Mouse (Mus musculus) hindbrain, embryonic 11.5 days (tissue): ENCODE data around the gene Srebf1. TPM values are rescaled to one million over a fixed set of nuclear protein-coding genes. Genes with fewer than 3 reads are reported as not detected.

Experiments used
- ATAC-seq: fragments of 200-750 bp; cut with Nextera tagmentation; 2 replicates; pipeline ENCODE4 v1.8.0; 2017; ENCODE audit warnings: mild to moderate bottlenecking, moderate TSS enrichment, moderate library complexity; ENCODE audit not compliant: low FRiP score
- DNase-seq: peaks from one replicate; pipeline ENCODE4 v3.0.0-alpha.2; 2015; ENCODE audit warnings: low spot score
- H3K27ac ChIP-seq: fragments of 300-500 bp; sonication (generic); 2 replicates; pipeline ENCODE4 v1.5.1; 2014; ENCODE audit warnings: mild to moderate bottlenecking, low read depth, low read length
- H3K27me3 ChIP-seq: fragments of 300-500 bp; sonication (generic); 2 replicates; pipeline ENCODE4 v1.6.1; 2014; ENCODE audit warnings: mild to moderate bottlenecking, low read length, moderate library complexity, mixed read lengths; ENCODE audit not compliant: control insufficient read depth, insufficient read depth
- H3K36me3 ChIP-seq: fragments of 300-500 bp; sonication (generic); 2 replicates; pipeline ENCODE4 v1.6.1; 2014; ENCODE audit warnings: mild to moderate bottlenecking, low read length, moderate library complexity, mixed read lengths; ENCODE audit not compliant: control insufficient read depth, insufficient read depth
- H3K4me1 ChIP-seq: fragments of 300-500 bp; sonication (generic); replicated peaks from 2 replicates; pipeline ENCODE4 v1.6.1; 2014; ENCODE audit warnings: low read length, mixed read lengths; ENCODE audit not compliant: control insufficient read depth, insufficient read depth
- H3K4me2 ChIP-seq: fragments of 300-500 bp; sonication (generic); replicated peaks from 2 replicates; pipeline ENCODE4 v1.6.1; 2014; ENCODE audit warnings: mild to moderate bottlenecking, low read depth, low read length
- H3K4me3 ChIP-seq: fragments of 300-500 bp; sonication (generic); 2 replicates; pipeline ENCODE4 v1.5.1; 2014; ENCODE audit warnings: low read depth, low read length
- H3K9ac ChIP-seq: fragments of 300-500 bp; sonication (generic); 2 replicates; pipeline ENCODE4 v1.6.1; 2014; ENCODE audit warnings: low read depth, low read length
- H3K9me3 ChIP-seq: fragments of 300-500 bp; sonication (generic); 2 replicates; pipeline ENCODE4 v1.6.1; 2016; ENCODE audit warnings: low read length; ENCODE audit not compliant: control insufficient read depth
- WGBS: fragments of 180-500 bp; shearing (Covaris S2); extraction: QIAGEN DNeasy Blood & Tissue Kit; methylation state at CpG from one replicate; pipeline ENCODE4 v1.1.7; 2014; 5-methylcytosine and 5-hydroxymethylcytosine counted together
- polyA plus RNA-seq: library from polyadenylated mRNA; unstranded; fragments of >200 nt; fragmentation: Nextera tagmentation; extraction: Ambion mirVana; gene quantifications from 2 replicates; pipeline ENCODE4 v1.2.1, GENCODE M21; 2014

Gene Srebf1
- polyA plus RNA-seq, 1 experiment from 2014 or later: 40.4 TPM

- no peak for DNase-seq
- 61% methylated on average over 6 of the region's 6 CpGs for WGBS
Measured at GRCm38 (mm10) chr11:60256176-60256681, 33.8 kb upstream of the Srebf1 start.

DNA sequence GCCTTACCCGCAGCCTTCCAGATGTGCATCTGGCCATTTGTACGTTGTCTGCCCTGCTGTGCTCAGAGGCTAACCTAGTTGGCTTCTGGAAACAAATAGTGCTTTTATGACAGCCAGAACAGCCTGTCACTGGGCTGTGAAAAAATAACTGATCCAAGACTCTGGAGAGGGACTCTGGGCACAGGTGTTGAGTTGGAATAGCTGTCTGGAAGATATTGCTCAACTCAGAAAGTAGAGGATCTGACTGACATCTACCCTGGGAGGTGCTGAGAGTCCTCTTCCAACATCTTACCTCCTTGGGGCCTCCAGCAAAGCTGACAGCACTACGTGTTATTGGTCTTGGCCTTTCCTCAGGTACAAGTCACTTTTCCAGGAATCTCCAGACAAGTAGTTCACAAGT lies 33.3 kb upstream of the Srebf1 start:
- H3K27me3 ChIP-seq: no peaks in the 10 kb centered on the region
- no peak overlapping the region for H3K27ac ChIP-seq
- ATAC-seq (no peak), DNase-seq (no peak)
- H3K9ac ChIP-seq: no peak overlapping the region
- no peak overlapping the region for H3K4me2 ChIP-seq
- H3K36me3 ChIP-seq: no peaks in the 10 kb centered on the region
- no peaks in the 10 kb centered on the region for H3K9me3 ChIP-seq
- no peaks in the 10 kb centered on the region for H3K4me1 ChIP-seq
- no peak overlapping the region for H3K4me3 ChIP-seq
- WGBS: 74% methylated on average over 3 of the region's 3 CpGs

More at GRCm38 (mm10) chr11:60256176-60256681, 33.8 kb upstream of the Srebf1 start:
- H3K4me2 ChIP-seq: no peak overlapping the region
- H3K9me3 ChIP-seq: no peaks in the 10 kb centered on the region
- ATAC-seq: no peak
- H3K4me3 ChIP-seq: no peak overlapping the region
- no peaks in the 10 kb centered on the region for H3K27me3 ChIP-seq
- no peaks in the 10 kb centered on the region for H3K4me1 ChIP-seq
- no peak overlapping the region for H3K27ac ChIP-seq
- no peaks in the 10 kb centered on the region for H3K36me3 ChIP-seq
- no peak overlapping the region for H3K9ac ChIP-seq

DNA sequence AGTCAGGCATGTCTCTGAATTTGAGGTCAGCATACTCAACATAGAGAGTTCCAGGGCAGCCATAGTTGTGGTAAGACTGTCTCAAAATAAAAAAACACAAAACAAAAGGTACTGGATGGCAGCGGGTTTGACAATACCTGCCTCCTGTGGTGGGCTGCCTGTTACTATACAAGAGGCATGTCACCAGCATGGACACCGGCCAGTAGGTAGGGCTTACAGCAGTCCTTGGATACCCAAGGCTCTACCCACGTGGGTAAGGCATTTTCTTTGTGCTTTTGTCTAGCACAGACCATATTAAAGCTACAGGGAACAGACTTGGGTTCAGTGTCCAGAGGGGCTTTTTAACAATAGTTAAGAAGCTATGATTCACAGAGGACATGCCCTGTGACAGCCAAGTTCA lies 32.8 kb upstream of the Srebf1 start:
- DNase-seq (no peak), ATAC-seq (no peak)
- H3K9ac ChIP-seq: no peak overlapping the region
- no peaks in the 10 kb centered on the region for H3K9me3 ChIP-seq
- no peak overlapping the region for H3K27ac ChIP-seq
- WGBS: 62% methylated on average over 3 of the region's 3 CpGs
- no peaks in the 10 kb centered on the region for H3K27me3 ChIP-seq
- no peaks in the 10 kb centered on the region for H3K4me1 ChIP-seq
- H3K36me3 ChIP-seq: no peaks in the 10 kb centered on the region
- no peak overlapping the region for H3K4me3 ChIP-seq
- H3K4me2 ChIP-seq: no peak overlapping the region

DNA sequence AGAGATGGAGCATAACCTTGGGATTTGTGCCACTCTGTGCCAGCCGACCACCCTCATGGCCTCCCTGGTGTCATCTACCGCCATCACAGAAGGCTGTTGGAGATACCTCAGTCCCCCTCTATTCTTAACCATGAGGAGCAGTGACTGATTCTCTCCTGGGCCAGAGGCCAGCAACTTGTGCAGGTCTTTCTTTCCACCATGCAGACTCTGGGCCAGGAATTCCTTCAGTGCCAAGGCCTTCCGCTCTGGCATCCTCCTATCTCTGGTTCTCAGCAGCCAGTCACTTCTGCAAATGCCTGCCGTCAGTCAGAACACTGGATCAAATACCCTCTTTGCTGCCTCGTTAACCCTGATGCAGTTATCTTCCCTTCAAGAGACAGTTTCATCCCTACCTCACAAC lies 31.9 kb upstream of the Srebf1 start:
- ATAC-seq (no peak), DNase-seq (no peak)
- Histone ChIP-seq H3K27me3 (no peaks in the 10 kb centered on the region), H3K9me3 (no peaks in the 10 kb centered on the region), H3K27ac (no peak overlapping the region), H3K4me1 (no peaks in the 10 kb centered on the region), H3K4me2 (no peak overlapping the region), H3K36me3 (no peaks in the 10 kb centered on the region), H3K9ac (no peak overlapping the region), H3K4me3 (no peak overlapping the region)
- WGBS: 90% methylated on average over 5 of the region's 5 CpGs

- no peak overlapping the region for H3K9ac ChIP-seq
- ATAC-seq (no peak), DNase-seq (no peak)
- H3K4me1 ChIP-seq: no peaks in the 10 kb centered on the region
- H3K36me3 ChIP-seq: no peaks in the 10 kb centered on the region
- H3K27me3 ChIP-seq: no peaks in the 10 kb centered on the region
- 85% methylated on average over 2 of the region's 2 CpGs for WGBS
- H3K9me3 ChIP-seq: no peaks in the 10 kb centered on the region
- no peak overlapping the region for H3K4me2 ChIP-seq
- no peak overlapping the region for H3K27ac ChIP-seq
- no peak overlapping the region for H3K4me3 ChIP-seq
Measured at GRCm38 (mm10) chr11:60253546-60253945, 31.2 kb upstream of the Srebf1 start.

DNA sequence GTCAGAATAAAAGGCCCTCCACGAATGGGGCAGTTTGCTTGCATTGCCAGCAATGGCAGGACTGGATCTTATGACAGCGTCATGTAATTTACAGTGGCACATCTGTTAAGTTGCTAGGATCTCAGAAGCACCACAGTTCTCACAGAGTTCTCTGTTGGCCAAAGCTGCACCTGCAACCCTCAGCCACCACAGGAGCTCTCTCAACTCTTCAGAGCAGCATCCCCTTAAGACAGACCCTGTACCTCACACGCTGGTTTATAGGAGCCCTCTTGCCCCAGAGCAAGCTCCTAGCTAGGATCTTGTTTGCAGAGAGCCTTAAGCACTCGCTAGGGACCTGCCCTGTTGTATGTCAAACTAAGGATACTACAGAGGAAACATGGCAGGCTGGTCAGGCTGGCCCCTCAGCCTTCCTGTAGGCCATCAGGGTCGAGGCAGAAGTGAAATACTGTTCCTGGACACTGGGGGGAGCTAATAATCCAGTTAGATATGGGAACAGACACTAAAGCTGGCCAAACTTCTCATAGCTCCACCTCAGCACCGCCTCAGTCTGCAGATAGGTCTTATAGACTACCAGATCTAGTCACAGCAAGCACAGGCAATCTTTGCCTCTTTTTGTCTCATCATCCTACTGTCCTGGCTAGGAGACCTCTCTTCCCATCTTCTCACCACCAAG lies 28.7 kb upstream of the Srebf1 start:
- no peak overlapping the region for H3K9ac ChIP-seq
- H3K4me2 ChIP-seq: no peak overlapping the region
- DNase-seq: peak; percentile 70
- H3K27me3 ChIP-seq: no peaks in the 10 kb centered on the region
- ATAC-seq: no peak
- no peaks in the 10 kb centered on the region for H3K36me3 ChIP-seq
- H3K27ac ChIP-seq: no peak overlapping the region
- H3K4me1 ChIP-seq: no peaks in the 10 kb centered on the region
- H3K9me3 ChIP-seq: no peaks in the 10 kb centered on the region
- 58% methylated on average over 6 of the region's 6 CpGs for WGBS
- H3K4me3 ChIP-seq: no peak overlapping the region

GRCm38 (mm10) chr11:60249885-60250284 lies 27.5 kb upstream of the Srebf1 start:
- Histone ChIP-seq H3K4me1 (no peaks in the 10 kb centered on the region), H3K27me3 (no peaks in the 10 kb centered on the region), H3K9me3 (no peaks in the 10 kb centered on the region), H3K27ac (no peak overlapping the region), H3K9ac (no peak overlapping the region), H3K4me2 (no peak overlapping the region), H3K4me3 (no peak overlapping the region), H3K36me3 (no peaks in the 10 kb centered on the region)
- ATAC-seq (no peak), DNase-seq (no peak)
- 90% methylated on average over 2 of the region's 2 CpGs for WGBS

DNA sequence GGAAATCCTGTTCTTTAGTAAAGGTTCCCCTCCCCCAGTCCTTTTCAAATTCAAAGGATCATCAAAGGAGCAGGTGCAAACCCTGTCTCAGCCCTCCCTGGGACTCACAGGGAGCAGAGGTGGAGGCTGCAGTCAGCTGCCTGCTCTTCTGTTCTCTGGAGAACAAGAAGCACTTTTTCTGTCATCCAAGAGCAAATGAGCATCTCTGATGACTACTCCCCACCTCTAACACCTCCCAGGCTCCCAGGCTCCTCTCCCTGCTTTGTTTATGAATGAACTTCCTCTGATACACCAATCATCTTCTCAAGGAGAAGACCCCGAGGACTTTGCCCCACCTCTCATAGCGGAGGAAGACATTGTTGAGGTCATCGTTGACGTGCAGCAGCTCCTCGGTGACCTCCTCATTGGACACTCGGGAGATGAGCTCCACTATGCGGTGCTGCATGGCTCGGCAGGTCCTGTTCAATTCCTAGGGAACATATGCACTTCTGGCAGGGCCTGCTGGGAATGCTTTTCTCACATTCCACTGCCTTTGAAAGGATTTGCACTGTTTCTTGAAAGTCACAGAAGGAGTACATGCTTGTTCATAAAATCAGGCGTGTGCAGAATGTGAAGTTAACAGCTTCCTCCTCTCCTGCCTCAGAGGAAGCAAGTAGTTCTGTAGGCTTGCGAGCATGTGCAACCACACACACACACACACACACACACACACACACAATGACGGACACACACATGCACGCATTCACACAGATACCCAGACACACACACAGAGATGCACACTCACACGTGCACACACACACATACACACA lies 26.4 kb upstream of the Srebf1 start:
- 0 out of 2 replicates have a peak overlapping the region, but pooled peaks have one; percentile 12 for H3K27ac ChIP-seq
- DNase-seq: peak; percentile 21
- 47% methylated on average over 13 of the region's 13 CpGs for WGBS

More for the DNA sequence above, 26.4 kb upstream of the Srebf1 start:
- Histone ChIP-seq H3K9me3 (no peaks in the 10 kb centered on the region), H3K4me2 (no peak overlapping the region), H3K27me3 (no peaks in the 10 kb centered on the region), H3K4me3 (no peak overlapping the region), H3K9ac (no peak overlapping the region), H3K4me1 (no peaks in the 10 kb centered on the region), H3K36me3 (no peaks in the 10 kb centered on the region)
- no peak for ATAC-seq
